Mouse (Mus musculus) limb, embryonic 11.5 days (tissue): ENCODE results near the gene Nfxl1. TPM values are rescaled to one million over a fixed set of nuclear protein-coding genes. Genes with fewer than 3 reads are reported as not detected.
"Not testable (repeated sequence)": the region's sequence is repeated elsewhere in the genome, so short reads cannot be mapped to it uniquely, and the experiment has no call there.

Source experiments
- ATAC-seq: fragments of 200-750 bp; cut with Nextera tagmentation; 2 replicates; pipeline ENCODE4 v1.8.0; 2017; ENCODE audit warnings: low read depth; ENCODE audit not compliant: insufficient number of reproducible peaks, low FRiP score, low TSS enrichment
- DNase-seq: peaks from one replicate; pipeline ENCODE4 v3.0.0-alpha.2; 2015; ENCODE audit warnings: low spot score
- H3K27ac ChIP-seq: fragments of 300-500 bp; sonication (generic); replicated peaks from 2 replicates; pipeline ENCODE4 v1.5.1; 2014; ENCODE audit warnings: low read depth, mild to moderate bottlenecking, low read length
- H3K27me3 ChIP-seq: fragments of 300-500 bp; sonication (generic); 2 replicates; pipeline ENCODE4 v1.6.1; 2014; ENCODE audit warnings: mild to moderate bottlenecking, low read length, mixed read lengths; ENCODE audit not compliant: control insufficient read depth, insufficient read depth
- H3K36me3 ChIP-seq: fragments of 300-500 bp; sonication (generic); 2 replicates; pipeline ENCODE4 v1.6.1; 2014; ENCODE audit warnings: mild to moderate bottlenecking, low read length, moderate library complexity, mixed read lengths; ENCODE audit not compliant: control insufficient read depth, insufficient read depth
- H3K4me1 ChIP-seq: fragments of 300-500 bp; sonication (generic); 2 replicates; pipeline ENCODE4 v1.6.1; 2014; ENCODE audit warnings: low read length, mixed read lengths; ENCODE audit not compliant: control insufficient read depth, insufficient read depth
- H3K4me2 ChIP-seq: fragments of 300-500 bp; sonication (generic); 2 replicates; pipeline ENCODE4 v1.6.1; 2014; ENCODE audit warnings: low read depth, mild to moderate bottlenecking, moderate library complexity; ENCODE audit not compliant: severe bottlenecking
- H3K4me3 ChIP-seq: fragments of 300-500 bp; sonication (generic); 2 replicates; pipeline ENCODE4 v1.5.1; 2014; ENCODE audit warnings: low read depth, low read length
- H3K9ac ChIP-seq: fragments of 300-500 bp; sonication (generic); 2 replicates; pipeline ENCODE4 v1.6.1; 2014; ENCODE audit warnings: mild to moderate bottlenecking, low read length
- H3K9me3 ChIP-seq: fragments of 300-500 bp; sonication (generic); 2 replicates; pipeline ENCODE4 v1.6.1; 2016; ENCODE audit warnings: low read length; ENCODE audit not compliant: control insufficient read depth
- WGBS: fragments of 180-500 bp; shearing (Covaris S2); extraction: QIAGEN DNeasy Blood & Tissue Kit; methylation state at CpG from one replicate; pipeline ENCODE4 v1.1.7; 2014; 5-methylcytosine and 5-hydroxymethylcytosine counted together
- polyA plus RNA-seq: library from polyadenylated mRNA; unstranded; fragments of >200 nt; fragmentation: Nextera tagmentation; extraction: Ambion mirVana; gene quantifications from 2 replicates; pipeline ENCODE4 v1.2.1, GENCODE M21; 2014

Gene Nfxl1
- polyA plus RNA-seq, 1 experiment from 2014 or later: 28.6 TPM

DNA sequence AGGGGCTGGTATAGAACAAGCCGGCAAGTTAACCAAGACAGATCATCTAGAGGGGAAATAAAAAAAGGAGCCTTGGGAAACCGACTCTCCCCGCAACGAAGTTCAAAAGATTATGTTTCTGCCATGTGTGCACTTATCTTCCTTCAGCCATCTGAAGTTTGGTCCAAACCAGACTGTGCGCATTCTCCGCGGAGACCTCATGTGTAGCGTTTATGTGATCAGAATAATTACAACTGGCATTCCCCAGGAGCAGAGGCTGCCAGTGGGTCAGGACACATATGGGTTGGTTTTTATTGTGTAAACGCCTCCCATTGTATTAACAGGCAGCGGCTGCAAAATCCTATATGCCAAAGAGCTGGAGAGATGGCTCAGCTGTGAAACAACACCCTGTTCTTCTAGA is 20.1 kb upstream of the Nfxl1 start:
- H3K27ac ChIP-seq, H3K4me1 ChIP-seq, H3K4me2 ChIP-seq, H3K4me3 ChIP-seq, H3K27me3 ChIP-seq, H3K9me3 ChIP-seq, H3K36me3 ChIP-seq, H3K9ac ChIP-seq: not testable (repeated sequence)
- DNase-seq (peak; percentile 56), ATAC-seq (0 out of 2 replicates have a peak, but pooled peaks have one; percentile 23)
- WGBS: 43% methylated on average over 10 of the region's 10 CpGs

DNA sequence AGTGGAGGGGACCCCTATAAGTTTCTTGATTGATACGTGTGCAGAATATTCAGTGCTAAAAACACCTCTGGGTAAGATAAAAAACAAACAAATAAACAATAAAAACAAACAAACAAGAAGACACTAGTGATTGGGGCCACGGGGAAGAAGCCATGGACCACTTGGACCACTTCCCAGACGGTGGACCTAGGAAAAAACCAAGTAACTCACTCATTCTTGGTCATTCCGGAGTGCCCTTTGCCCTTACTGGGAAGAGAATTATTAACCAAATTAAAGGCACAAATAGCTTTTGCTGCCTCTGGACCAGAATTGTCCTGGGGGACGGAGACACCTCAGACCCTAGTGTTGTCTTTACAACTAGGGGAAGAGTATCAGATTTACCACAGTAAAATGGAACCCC is 6.1 kb upstream of the Nfxl1 start:
- Histone ChIP-seq H3K27me3 (no peaks in the 10 kb centered on the region), H3K4me2 (no peak overlapping the region), H3K9me3 (no peaks in the 10 kb centered on the region), H3K4me3 (no peak overlapping the region), H3K27ac (no peak overlapping the region), H3K9ac (no peak overlapping the region), H3K4me1 (no peaks in the 10 kb centered on the region), H3K36me3 (no peaks in the 10 kb centered on the region)
- 90% methylated on average over 5 of the region's 5 CpGs for WGBS
- DNase-seq (no peak), ATAC-seq (no peak)

GRCm38 (mm10) chr5:72563183-72563582 is 3.7 kb upstream of the Nfxl1 start:
- WGBS: 87% methylated on average over 2 of the region's 2 CpGs
- not testable (repeated sequence) for H3K4me2 ChIP-seq, ATAC-seq, H3K4me1 ChIP-seq, H3K27ac ChIP-seq, H3K4me3 ChIP-seq, H3K36me3 ChIP-seq, DNase-seq, H3K9me3 ChIP-seq, H3K9ac ChIP-seq, H3K27me3 ChIP-seq

DNA sequence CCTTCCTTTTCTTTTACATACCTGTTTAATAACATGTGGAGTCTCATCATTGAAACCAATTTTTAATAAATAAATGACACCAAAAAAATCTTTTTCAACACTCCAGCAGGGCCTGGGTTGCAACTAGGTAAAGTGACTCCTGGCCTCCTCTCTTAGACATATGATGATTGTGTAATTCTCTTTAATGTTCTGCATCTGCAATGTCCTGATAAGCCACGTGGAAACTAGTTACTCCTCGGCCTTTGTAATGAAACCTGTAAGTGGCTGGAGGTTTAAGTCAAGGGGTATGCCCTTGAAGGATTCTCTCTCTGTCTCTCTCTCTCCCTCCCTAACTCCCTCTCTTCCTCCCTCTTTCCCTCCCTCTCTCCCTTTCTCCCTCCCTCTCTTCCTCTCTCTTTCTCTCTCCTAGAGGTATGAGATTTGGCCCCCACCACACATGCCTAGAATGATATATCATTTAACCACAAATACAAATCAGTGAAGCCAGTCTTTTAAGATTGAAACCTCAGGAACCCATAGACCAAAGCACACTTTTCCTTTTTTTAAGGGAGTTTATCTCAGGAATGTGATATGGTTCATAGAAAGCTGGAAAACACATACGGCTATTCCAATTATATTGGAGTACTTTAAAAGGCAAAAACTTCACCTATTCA is 1.6 kb upstream of the Nfxl1 start:
- 80% methylated on average over 3 of the region's 3 CpGs for WGBS
- DNase-seq (no peak), ATAC-seq (no peak)
- no peak overlapping the region for H3K4me2 ChIP-seq
- H3K9ac ChIP-seq: no peak overlapping the region
- H3K4me3 ChIP-seq: no peak overlapping the region
- no peaks in the 10 kb centered on the region for H3K36me3 ChIP-seq
- no peak overlapping the region for H3K27ac ChIP-seq
- H3K9me3 ChIP-seq: no peaks in the 10 kb centered on the region
- H3K27me3 ChIP-seq: no peaks in the 10 kb centered on the region
- H3K4me1 ChIP-seq: no peaks in the 10 kb centered on the region

DNA sequence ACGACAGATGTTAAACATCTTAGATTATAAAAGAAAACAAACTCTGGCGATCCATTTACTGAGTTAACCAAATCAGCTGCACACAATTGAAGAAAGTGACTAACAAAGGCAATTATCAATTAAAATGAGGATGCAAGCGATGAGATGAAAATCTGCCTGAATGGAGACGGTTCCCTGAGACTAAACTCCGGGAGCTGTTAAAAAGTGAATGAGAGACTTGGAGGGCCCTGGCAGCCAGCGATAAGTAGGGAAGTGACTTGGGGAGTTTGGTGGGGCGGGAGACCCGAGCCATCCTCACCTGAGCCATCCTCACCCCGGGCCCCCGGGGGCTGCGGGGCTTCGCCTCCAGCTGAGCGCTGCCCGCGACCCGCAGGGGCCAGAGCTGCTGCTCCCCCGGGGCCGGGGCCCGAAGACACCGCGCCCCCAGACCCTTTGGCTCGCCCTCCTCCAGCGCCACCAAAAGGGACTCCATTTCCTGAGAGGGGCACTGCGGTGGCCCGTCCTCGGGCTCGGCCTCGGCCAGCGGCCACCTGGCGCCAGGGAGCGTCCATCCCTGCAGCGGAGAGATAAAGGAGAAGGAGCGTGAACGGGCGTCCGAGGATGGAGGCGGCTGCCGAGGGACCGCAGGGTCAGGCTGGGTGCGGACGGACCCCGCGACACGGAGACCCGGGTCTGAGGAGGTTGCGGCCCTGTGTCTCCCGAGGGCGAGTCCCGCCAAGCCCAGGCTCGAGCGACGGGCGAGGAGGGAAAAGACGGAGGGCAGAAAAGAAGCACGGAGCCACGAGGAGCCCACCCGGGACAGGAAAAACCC is 563 bp downstream of the Nfxl1 start:
- DNase-seq: no peak
- H3K27ac ChIP-seq: peak overlapping the region; percentile 47; the same call in 1 of the 2 replicates
- H3K9ac ChIP-seq: peak overlapping the region; percentile 95
- no peaks in the 10 kb centered on the region for H3K4me1 ChIP-seq
- peak overlapping the region; percentile 95 for H3K4me3 ChIP-seq
- no peaks in the 10 kb centered on the region for H3K27me3 ChIP-seq
- ATAC-seq: peak; percentile 70
- no peaks in the 10 kb centered on the region for H3K9me3 ChIP-seq
- H3K4me2 ChIP-seq: peak overlapping the region; percentile 82
- under 1% methylated on average over 52 of the region's 57 CpGs for WGBS
- H3K36me3 ChIP-seq: no peaks in the 10 kb centered on the region

GRCm38 (mm10) chr5:72556245-72556644 is 3.2 kb downstream of the Nfxl1 start:
- DNase-seq (no peak), ATAC-seq (no peak)
- H3K36me3 ChIP-seq: no peaks in the 10 kb centered on the region
- H3K27me3 ChIP-seq: no peaks in the 10 kb centered on the region
- WGBS: 91% methylated on average over 3 of the region's 3 CpGs
- no peak overlapping the region for H3K4me2 ChIP-seq
- H3K4me3 ChIP-seq: no peak overlapping the region
- no peak overlapping the region for H3K27ac ChIP-seq
- H3K9me3 ChIP-seq: no peaks in the 10 kb centered on the region
- no peak overlapping the region for H3K9ac ChIP-seq
- H3K4me1 ChIP-seq: no peaks in the 10 kb centered on the region

- no peaks in the 10 kb centered on the region for H3K9me3 ChIP-seq
- no peaks in the 10 kb centered on the region for H3K27me3 ChIP-seq
- H3K4me1 ChIP-seq: no peaks in the 10 kb centered on the region
- 88% methylated on average over 3 of the region's 3 CpGs for WGBS
- no peak overlapping the region for H3K9ac ChIP-seq
- no peaks in the 10 kb centered on the region for H3K36me3 ChIP-seq
- no peak overlapping the region for H3K4me2 ChIP-seq
- H3K27ac ChIP-seq: no peak overlapping the region
- ATAC-seq (no peak), DNase-seq (no peak)
- no peak overlapping the region for H3K4me3 ChIP-seq
Observed at GRCm38 (mm10) chr5:72551209-72551608, 8.3 kb downstream of the Nfxl1 start.

GRCm38 (mm10) chr5:72528896-72529295 is 30.6 kb downstream of the Nfxl1 start:
- DNase-seq (no peak), ATAC-seq (no peak)
- Histone ChIP-seq H3K9me3 (no peaks in the 10 kb centered on the region), H3K27ac (no peak overlapping the region), H3K4me1 (no peaks in the 10 kb centered on the region), H3K4me3 (no peak overlapping the region), H3K36me3 (peaks cover 8% of the 10 kb centered on the region; the same call in 1 of the 2 replicates), H3K27me3 (no peaks in the 10 kb centered on the region), H3K4me2 (no peak overlapping the region), H3K9ac (no peak overlapping the region)
- 97% methylated on average over 3 of the region's 3 CpGs for WGBS
